Mouse (Mus musculus) MN1 (cell line): ENCODE measurements at regions not wholly inside any gene's neighbourhood (a gene's known extent, or its start where the extent isn't known, plus 50 kb on each side); places are given as distances from the start of the nearest gene placed in this dataset.

ENCODE experiments used
- DNase-seq: peaks from one replicate; pipeline ENCODE4 v3.0.0-alpha.2; 2016; ENCODE audit warnings: low spot score

- DNase-seq, result no peak
These were observed 88.8 kb downstream of the Bms1 start for GRCm38 (mm10) chr6:118330496-118330895.

- DNase-seq, result no peak
These were observed 91.8 kb downstream of the Bms1 start for GRCm38 (mm10) chr6:118327458-118327857.

- no peak for DNase-seq
These were observed 93.6 kb downstream of the Bms1 start for GRCm38 (mm10) chr6:118325681-118326080.

- no peak for DNase-seq
These were observed 94.7 kb downstream of the Bms1 start for GRCm38 (mm10) chr6:118324559-118324958.

GRCm38 (mm10) chr6:118323052-118323451 lies 96.2 kb downstream of the Bms1 start:
- peak; percentile 77 for DNase-seq

GRCm38 (mm10) chr6:118322631-118323030 lies 96.6 kb downstream of the Bms1 start:
- no peak for DNase-seq

GRCm38 (mm10) chr6:118322061-118322460 lies 97.2 kb downstream of the Bms1 start:
- DNase-seq, result peak; percentile 13

- DNase-seq, result no peak
These were observed 99.2 kb downstream of the Bms1 start for GRCm38 (mm10) chr6:118320021-118320525.

GRCm38 (mm10) chr6:118315881-118316280 lies 103.4 kb downstream of the Bms1 start:
- DNase-seq, result peak; percentile 14

- DNase-seq, result peak; percentile 86
These were observed 104.2 kb downstream of the Bms1 start for GRCm38 (mm10) chr6:118314941-118315687.

GRCm38 (mm10) chr6:118311081-118311480 lies 108.2 kb downstream of the Bms1 start:
- no peak for DNase-seq

- no peak for DNase-seq
These were observed 109.4 kb downstream of the Bms1 start for GRCm38 (mm10) chr6:118309923-118310322.

- no peak for DNase-seq
These were observed 110.7 kb downstream of the Bms1 start for GRCm38 (mm10) chr6:118308586-118308985.

- DNase-seq, result no peak
These were observed 110.0 kb upstream of the Ret start for GRCm38 (mm10) chr6:118307481-118307880.

- no peak for DNase-seq
These were observed 107.7 kb upstream of the Ret start for GRCm38 (mm10) chr6:118305209-118305608.

GRCm38 (mm10) chr6:118302783-118303350 lies 105.3 kb upstream of the Ret start:
- no peak for DNase-seq

- no peak for DNase-seq
These were observed 104.6 kb upstream of the Ret start for GRCm38 (mm10) chr6:118301880-118302782.

- DNase-seq, result peak; percentile 51
These were observed 103.3 kb upstream of the Ret start for GRCm38 (mm10) chr6:118300781-118301180.

GRCm38 (mm10) chr6:118297576-118297975 lies 100.1 kb upstream of the Ret start:
- no peak for DNase-seq

GRCm38 (mm10) chr6:118293986-118294385 lies 96.5 kb upstream of the Ret start:
- DNase-seq, result no peak

- no peak for DNase-seq
These were observed 95.4 kb upstream of the Ret start for GRCm38 (mm10) chr6:118292928-118293327.

- peak; percentile 51 for DNase-seq
These were observed 94.8 kb upstream of the Ret start for GRCm38 (mm10) chr6:118292272-118292671.
